Mouse (Mus musculus): Measurements from ENCODE around the gene Slc26a11.
A peak's percentile ranks its signal among the peaks of the same experiment; 100 is the strongest.

DNA sequence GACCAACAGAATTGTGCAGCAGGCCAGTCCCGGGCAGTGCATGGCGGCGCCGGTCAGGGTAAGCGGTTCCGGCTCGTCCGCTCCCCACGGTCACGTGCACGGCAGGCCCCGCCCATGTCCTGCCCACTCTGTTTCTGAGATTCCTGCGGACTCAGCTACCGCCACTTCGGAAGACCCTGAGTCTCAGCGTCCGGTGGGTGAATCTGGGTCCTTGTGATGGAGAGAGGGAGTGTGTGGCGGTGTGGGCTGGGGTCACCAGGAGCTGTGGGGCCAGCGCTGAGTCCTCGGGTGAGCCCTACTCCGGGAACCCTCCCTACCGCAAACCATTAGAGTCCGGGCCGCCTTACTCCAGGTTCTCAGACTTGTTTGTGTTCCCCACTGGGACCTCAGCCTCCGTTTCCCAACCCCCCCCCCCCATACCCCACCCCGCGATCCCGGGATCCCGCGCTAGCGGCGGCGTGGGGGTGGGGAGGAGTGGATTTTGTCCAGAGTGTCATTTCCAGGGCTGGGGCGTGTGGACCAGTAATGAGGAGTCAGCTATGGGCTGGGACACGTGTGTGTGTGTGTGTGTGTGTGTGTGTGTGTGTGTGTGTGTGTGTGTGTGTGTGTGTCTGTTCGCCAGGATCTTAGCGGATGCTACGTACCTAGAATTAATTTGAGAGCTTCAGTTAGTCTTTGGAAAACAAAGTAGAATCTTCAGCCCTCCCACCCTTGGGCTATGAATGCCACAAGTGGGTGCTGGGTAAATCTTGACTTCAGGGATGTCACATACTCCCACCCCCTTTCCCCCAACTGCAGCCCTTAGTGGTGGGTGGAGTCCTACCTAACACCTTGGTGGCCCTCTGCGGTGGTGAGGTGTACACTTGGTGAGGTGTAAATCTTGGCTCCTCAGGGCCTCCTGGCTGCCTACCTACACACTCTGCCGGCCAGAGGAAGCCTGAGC is at the start of gene Slc26a11, which contains the start of gene Sgsh:
- TF ChIP-seq CTCF (IDR thresholded peaks at IDR 0.05; ENCODE audit: extremely low read depth, insufficient read depth, insufficient read length, insufficient replicate concordance) (no peak), POLR2A (IDR thresholded peaks at IDR 0.05; ENCODE audit: low read depth, low read length) (peak; percentile 68; the same call in 1 of the 2 replicates)

All from spleen, adult 2 months (tissue).